Mouse (Mus musculus): ENCODE results near the gene Ramp2.
A peak's percentile ranks its signal among the peaks of the same experiment; 100 is the strongest.

Ramp2 gene

GRCm38 (mm10) chr11:101245855-101246701, at the start of gene Ramp2:
Gene Ramp2 (plus strand): TSS chr11:101246028.
- no peak for DNase-seq (ENCODE audit: low spot score)

- no peak for DNase-seq (ENCODE audit: low spot score)
Observed at GRCm38 (mm10) chr11:101196175-101196574, 49.7 kb upstream of the Ramp2 start.

- no peak for DNase-seq (ENCODE audit: low spot score)
Observed at GRCm38 (mm10) chr11:101199555-101199954, 46.3 kb upstream of the Ramp2 start.

GRCm38 (mm10) chr11:101200986-101201385, 44.8 kb upstream of the Ramp2 start:
- no peak for DNase-seq (ENCODE audit: low spot score)

GRCm38 (mm10) chr11:101211970-101212369, 33.9 kb upstream of the Ramp2 start:
- DNase-seq (ENCODE audit: low spot score): peak; percentile 7

- no peak for DNase-seq (ENCODE audit: low spot score)
Observed at GRCm38 (mm10) chr11:101216936-101217335, 28.9 kb upstream of the Ramp2 start.

GRCm38 (mm10) chr11:101218436-101219055, 27.3 kb upstream of the Ramp2 start:
- DNase-seq (ENCODE audit: low spot score): no peak

- no peak for DNase-seq (ENCODE audit: low spot score)
Observed at GRCm38 (mm10) chr11:101220853-101221252, 25.0 kb upstream of the Ramp2 start.

GRCm38 (mm10) chr11:101221306-101221986, 24.4 kb upstream of the Ramp2 start:
- DNase-seq (ENCODE audit: low spot score): no peak

GRCm38 (mm10) chr11:101224337-101224736, 21.5 kb upstream of the Ramp2 start:
- no peak for DNase-seq (ENCODE audit: low spot score)

GRCm38 (mm10) chr11:101225331-101226064, 20.3 kb upstream of the Ramp2 start:
- no peak for DNase-seq (ENCODE audit: low spot score)

- DNase-seq (ENCODE audit: low spot score): peak; percentile 91
Observed at GRCm38 (mm10) chr11:101226065-101226701, 19.6 kb upstream of the Ramp2 start, which contains the start of gene Ezh1. Gene Ezh1 (minus strand): TSS chr11:101226463.

- DNase-seq (ENCODE audit: low spot score): no peak
Observed at GRCm38 (mm10) chr11:101229361-101229900, 16.4 kb upstream of the Ramp2 start.

GRCm38 (mm10) chr11:101230061-101230511, 15.7 kb upstream of the Ramp2 start:
- DNase-seq (ENCODE audit: low spot score): no peak

- DNase-seq (ENCODE audit: low spot score): no peak
Observed at GRCm38 (mm10) chr11:101230526-101230925, 15.3 kb upstream of the Ramp2 start.

- no peak for DNase-seq (ENCODE audit: low spot score)
Observed at GRCm38 (mm10) chr11:101230991-101231871, 14.6 kb upstream of the Ramp2 start.

GRCm38 (mm10) chr11:101232010-101232839, 13.6 kb upstream of the Ramp2 start:
- no peak for DNase-seq (ENCODE audit: low spot score)

GRCm38 (mm10) chr11:101233240-101233639, 12.6 kb upstream of the Ramp2 start:
- DNase-seq (ENCODE audit: low spot score): no peak

- no peak for DNase-seq (ENCODE audit: low spot score)
Observed at GRCm38 (mm10) chr11:101234124-101234523, 11.7 kb upstream of the Ramp2 start.
